Mouse (Mus musculus): Measurements from ENCODE around the gene S1pr4.
A peak's percentile ranks its signal among the peaks of the same experiment; 100 is the strongest.

Gene S1pr4

GRCm38 (mm10) chr10:81500032-81500431 lies at the start of gene S1pr4:
S1pr4 (minus strand) TSS chr10:81500132.
- DNase-seq (ENCODE audit: low spot score in 2 of 2): no peak

DNA sequence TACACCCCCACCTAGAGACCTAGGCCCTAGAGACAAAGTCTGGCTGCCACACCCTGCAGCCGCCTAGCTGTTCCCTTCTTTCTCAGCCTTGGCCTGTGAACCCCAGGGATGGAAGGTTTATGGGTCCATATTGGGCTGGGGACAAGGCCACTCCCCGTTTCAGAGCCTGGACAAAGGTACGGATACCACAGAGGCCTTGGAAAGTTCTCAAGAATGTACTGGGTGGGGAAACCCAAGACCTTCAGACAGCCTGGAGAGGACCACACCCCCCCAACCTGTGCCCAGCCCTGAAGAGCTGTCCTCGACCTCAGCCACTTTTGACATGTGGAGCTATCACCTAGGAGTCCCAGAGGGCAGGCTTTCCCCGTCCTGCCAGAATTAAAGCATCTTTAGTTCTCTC lies 49.0 kb upstream of the S1pr4 start:
- no peak for DNase-seq (ENCODE audit: low spot score in 2 of 2)

GRCm38 (mm10) chr10:81546788-81547571 lies 47.0 kb upstream of the S1pr4 start:
- DNase-seq (ENCODE audit: low spot score in 2 of 2): no peak

DNA sequence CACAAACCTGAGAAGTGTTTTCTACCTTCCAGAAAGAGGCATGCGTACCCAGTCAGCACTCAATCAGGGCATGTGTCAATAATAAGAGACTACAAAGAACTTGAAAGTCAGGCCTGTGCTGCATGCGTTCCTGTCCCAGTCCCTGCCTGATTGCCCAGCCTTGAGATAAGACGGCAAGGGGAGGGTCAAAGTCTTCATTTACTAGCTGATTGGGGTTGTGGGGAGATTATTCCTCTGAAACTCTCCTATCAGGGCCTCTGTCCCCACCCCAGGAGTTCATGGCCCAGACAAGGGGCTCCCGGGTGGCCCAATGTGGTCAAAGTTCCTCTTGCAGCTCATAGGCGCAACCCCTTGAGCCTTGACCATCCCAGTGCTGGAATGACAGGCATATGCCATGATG lies 46.4 kb upstream of the S1pr4 start:
- DNase-seq (ENCODE audit: low spot score in 2 of 2): no peak

GRCm38 (mm10) chr10:81545161-81545747 lies 45.3 kb upstream of the S1pr4 start, which contains the start of gene Gna11:
Gna11 (minus strand) TSS chr10:81545190.
- DNase-seq (ENCODE audit: low spot score in 2 of 2): peak; percentile 98 to 100

- no peak for DNase-seq (ENCODE audit: low spot score in 2 of 2)
These were observed 44.6 kb upstream of the S1pr4 start for GRCm38 (mm10) chr10:81544296-81545160.

DNA sequence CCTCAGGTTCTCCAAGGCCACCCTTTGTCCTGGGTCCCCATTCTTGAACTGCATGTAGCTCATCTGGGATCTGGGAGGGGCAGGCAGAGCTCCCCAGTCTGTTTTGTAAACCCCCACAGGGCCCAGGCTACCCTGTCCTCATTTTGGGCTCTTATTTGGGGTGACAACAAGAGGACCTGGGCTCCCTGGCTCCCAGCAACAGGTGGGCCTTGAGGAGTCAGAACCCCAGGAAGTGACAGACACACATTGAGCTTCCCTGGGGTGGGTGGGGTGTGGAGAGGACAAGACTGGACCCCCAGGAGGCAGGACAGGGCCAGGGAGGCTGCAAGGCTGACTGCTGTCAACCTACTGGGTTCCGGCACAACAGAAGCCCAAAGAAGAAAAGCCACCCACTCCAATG lies 43.7 kb upstream of the S1pr4 start:
- DNase-seq (ENCODE audit: low spot score in 2 of 2): no peak

- DNase-seq (ENCODE audit: low spot score in 2 of 2): no peak
These were observed 43.0 kb upstream of the S1pr4 start for GRCm38 (mm10) chr10:81542727-81543460.

GRCm38 (mm10) chr10:81541803-81542202 lies 41.9 kb upstream of the S1pr4 start:
- no peak for DNase-seq (ENCODE audit: low spot score in 2 of 2)

GRCm38 (mm10) chr10:81541363-81541762 lies 41.4 kb upstream of the S1pr4 start:
- DNase-seq (ENCODE audit: low spot score in 2 of 2): no peak

DNA sequence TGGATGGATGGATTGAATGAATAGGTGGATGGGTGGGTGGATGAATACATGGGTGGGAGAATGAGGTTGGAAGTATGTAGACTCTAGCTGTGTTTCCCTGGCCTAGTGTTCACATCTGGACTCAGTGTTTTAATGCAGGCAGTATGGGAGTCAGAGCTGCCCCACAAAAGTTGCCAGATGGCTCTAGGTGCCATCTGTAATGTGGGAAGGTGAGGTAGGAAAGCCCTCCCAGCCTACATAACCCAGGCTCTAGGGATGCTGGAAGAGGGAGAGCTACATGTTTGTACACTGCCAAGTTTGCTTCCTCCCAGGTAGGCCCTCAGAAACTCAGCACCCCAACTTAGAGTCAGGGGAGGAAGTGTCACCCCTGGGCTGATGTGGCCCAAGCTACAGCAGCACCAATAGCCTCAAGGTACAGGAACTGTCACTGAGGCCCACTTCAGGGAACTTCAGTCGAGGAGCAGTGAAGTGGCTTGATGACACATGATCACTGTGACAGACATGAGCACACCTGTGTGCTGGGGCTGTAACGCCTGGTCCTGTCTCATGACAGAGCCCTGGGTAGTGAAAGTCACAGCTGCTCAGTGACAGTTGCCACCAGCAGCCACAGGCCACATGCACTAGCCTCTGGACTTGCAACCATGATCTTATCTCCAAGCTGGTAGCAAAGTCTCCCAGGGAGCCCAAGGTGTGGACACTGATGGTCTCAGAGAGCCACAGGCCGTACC lies 38.6 kb upstream of the S1pr4 start:
- DNase-seq (ENCODE audit: low spot score in 2 of 2): no peak

GRCm38 (mm10) chr10:81537429-81537828 lies 37.5 kb upstream of the S1pr4 start:
- no peak for DNase-seq (ENCODE audit: low spot score in 2 of 2)

DNA sequence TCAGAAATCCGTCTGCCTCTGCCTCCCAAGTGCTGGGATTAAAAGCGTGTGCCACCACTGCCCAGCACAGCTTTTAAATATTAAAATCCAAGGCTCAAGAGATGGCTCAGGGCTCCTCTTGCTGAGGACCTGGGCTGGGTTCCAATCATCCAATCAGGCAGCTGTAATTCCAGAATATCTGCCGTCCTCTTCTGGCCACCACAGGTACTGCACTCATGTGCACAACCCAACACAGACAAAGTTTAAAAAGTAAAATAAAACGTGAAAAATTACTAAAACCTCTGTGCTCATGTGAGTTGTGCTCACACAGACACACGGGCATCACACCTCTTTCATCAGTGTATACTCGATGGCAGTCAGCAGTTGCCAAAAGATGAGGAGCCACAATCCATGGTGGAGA lies 36.8 kb upstream of the S1pr4 start:
- DNase-seq (ENCODE audit: low spot score in 2 of 2): no peak

DNA sequence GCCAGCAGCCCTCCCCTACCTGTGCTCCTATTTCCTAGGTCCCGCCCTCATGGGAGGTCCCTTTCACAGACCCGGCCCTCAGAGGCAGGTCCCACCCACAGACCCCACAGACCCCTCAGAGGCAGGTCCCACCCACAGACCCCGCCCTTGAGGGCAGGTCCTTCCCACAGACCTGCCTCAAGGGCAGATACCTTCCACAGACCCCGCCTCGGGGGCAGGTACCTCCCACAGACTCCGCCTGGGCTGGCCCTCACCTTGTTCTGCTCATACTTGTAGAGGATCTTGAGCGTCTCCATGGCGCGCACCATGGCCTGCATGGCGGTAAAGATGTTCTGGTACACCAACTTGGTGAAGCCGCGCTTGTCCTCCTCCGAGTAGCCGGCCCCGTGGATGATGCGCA lies 34.9 kb upstream of the S1pr4 start:
- no peak for DNase-seq (ENCODE audit: low spot score in 2 of 2)

DNA sequence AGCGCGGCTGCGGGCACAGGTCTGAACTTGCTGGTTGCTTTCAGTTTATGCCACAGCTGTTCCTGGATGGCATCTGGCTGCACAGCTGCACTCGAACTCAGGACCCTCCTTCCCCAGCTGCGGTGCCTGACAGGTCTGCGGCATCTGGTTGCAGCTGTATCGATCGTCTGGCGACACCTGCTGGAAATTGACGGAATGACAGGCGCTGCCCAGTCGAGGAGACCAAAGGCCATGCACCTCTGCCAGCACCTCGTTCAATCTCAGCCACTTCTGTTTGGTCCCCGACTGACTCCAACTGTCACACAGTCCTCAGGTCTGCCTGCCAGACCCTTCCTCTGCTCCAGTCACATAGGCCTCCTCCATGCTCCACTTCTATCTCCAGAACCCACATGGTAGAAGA lies 26.8 kb upstream of the S1pr4 start:
- DNase-seq (ENCODE audit: low spot score in 2 of 2): peak; percentile 52 to 74

GRCm38 (mm10) chr10:81525017-81525694 lies 25.2 kb upstream of the S1pr4 start:
- no peak for DNase-seq (ENCODE audit: low spot score in 2 of 2)

DNA sequence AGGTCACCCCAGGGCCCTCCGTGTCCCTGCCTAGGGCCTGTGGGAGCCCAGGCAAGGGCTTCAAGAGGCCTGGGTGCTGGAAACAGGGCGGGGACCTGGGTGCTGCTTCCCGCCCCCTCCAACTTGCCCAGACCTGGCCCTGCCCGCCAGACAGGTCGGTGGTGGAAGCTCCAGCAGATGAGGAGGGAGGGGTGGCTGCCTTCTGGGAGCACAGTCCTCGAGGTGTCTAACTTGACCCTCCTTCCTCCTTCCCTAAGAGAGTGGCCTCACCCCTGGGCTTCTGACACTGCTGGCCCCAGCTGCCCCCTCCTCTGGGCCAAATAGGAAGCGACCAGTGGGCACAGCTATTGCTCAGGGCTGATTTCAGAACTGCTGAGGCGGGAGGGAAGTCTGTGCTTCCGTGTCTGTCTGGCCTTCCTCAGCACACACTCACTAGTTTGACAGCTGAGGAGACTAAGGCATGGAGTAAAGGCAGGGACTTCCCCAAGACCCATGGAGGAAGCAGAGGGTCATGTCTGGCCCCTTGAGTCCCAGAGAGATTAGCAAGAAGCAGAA lies 24.2 kb upstream of the S1pr4 start, which contains the start of gene Gna15:
Gene Gna15 (minus strand): TSS at position 175 of the 555 bp plus-strand sequence.
- no peak for DNase-seq (ENCODE audit: low spot score in 2 of 2)

- no peak for DNase-seq (ENCODE audit: low spot score in 2 of 2)
These were observed 23.6 kb upstream of the S1pr4 start for GRCm38 (mm10) chr10:81523570-81523969.

DNA sequence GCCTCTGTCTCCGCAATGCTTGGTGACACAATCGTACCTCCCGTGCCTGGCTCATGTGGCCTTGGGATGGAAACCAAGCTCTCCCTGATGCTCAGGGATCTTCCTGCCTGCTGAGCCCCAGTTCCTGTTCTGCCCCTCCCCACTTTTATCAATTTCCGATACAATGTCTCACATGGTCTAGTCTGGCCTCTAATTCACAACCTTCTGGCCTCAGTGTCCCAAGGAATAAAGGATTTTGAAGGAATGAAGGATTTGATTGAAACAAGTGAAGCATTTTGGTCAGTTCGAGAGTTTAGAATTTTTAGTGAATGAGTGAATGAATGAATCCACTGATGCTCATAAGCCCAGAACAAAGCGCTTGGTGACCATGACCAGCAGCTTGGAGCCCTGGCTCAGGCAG lies 23.2 kb upstream of the S1pr4 start:
- DNase-seq (ENCODE audit: low spot score in 2 of 2): no peak

- DNase-seq (ENCODE audit: low spot score in 2 of 2): no peak
These were observed 20.0 kb upstream of the S1pr4 start for GRCm38 (mm10) chr10:81519978-81520365.

All from cerebellum, postnatal 4 days (tissue).